Mouse (Mus musculus) liver (tissue): ENCODE measurements around the gene Rab2b.
A peak's percentile ranks its signal among the peaks of the same experiment; 100 is the strongest.
"Not testable (repeated sequence)": the region's sequence is repeated elsewhere in the genome, so short reads cannot be mapped to it uniquely, and the experiment has no call there.

ENCODE experiments used
- DNase-seq: peaks from one replicate; pipeline ENCODE4 v3.0.0-alpha.2; 2020; ENCODE audit warnings: mixed read lengths

Rab2b gene

GRCm38 (mm10) chr14:52278932-52279746 is at the start of gene Rab2b, which contains the start of gene Tox4:
Gene Rab2b (minus strand): TSS chr14:52279545.
Gene Tox4 (plus strand): TSS chr14:52279146.
- DNase-seq: peak; percentile 97

- no peak for DNase-seq
These were observed 48.8 kb upstream of the Rab2b start, which contains the start of gene Sall2 for GRCm38 (mm10) chr14:52327910-52328812. Gene Sall2 (minus strand): TSS chr14:52328762.

- no peak for DNase-seq
These were observed 48.1 kb upstream of the Rab2b start for GRCm38 (mm10) chr14:52327375-52327901.

GRCm38 (mm10) chr14:52325890-52326289 is 46.5 kb upstream of the Rab2b start:
- DNase-seq: no peak

GRCm38 (mm10) chr14:52319361-52319760 is 40.0 kb upstream of the Rab2b start:
- no peak for DNase-seq

GRCm38 (mm10) chr14:52316441-52317225 is 37.3 kb upstream of the Rab2b start:
- DNase-seq: no peak

- DNase-seq: peak; percentile 65
These were observed 36.6 kb upstream of the Rab2b start for GRCm38 (mm10) chr14:52315792-52316440.

GRCm38 (mm10) chr14:52315283-52315780 is 36.0 kb upstream of the Rab2b start:
- no peak for DNase-seq

GRCm38 (mm10) chr14:52314808-52315150 is 35.4 kb upstream of the Rab2b start:
- DNase-seq: no peak

- no peak for DNase-seq
These were observed 34.8 kb upstream of the Rab2b start for GRCm38 (mm10) chr14:52313931-52314807.

GRCm38 (mm10) chr14:52310906-52311305 is 31.6 kb upstream of the Rab2b start:
- DNase-seq: no peak

GRCm38 (mm10) chr14:52310343-52310742 is 31.0 kb upstream of the Rab2b start:
- peak; percentile 23 for DNase-seq

- DNase-seq: peak; percentile 50
These were observed 26.8 kb upstream of the Rab2b start for GRCm38 (mm10) chr14:52306100-52306499.

- peak; percentile 92 for DNase-seq
These were observed 25.4 kb upstream of the Rab2b start, which contains the start of gene Mettl3 for GRCm38 (mm10) chr14:52304644-52305271. Gene Mettl3 (minus strand): TSS chr14:52305128.

- not testable (repeated sequence) for DNase-seq
These were observed 24.2 kb upstream of the Rab2b start for GRCm38 (mm10) chr14:52303517-52303916.

- DNase-seq: no peak
These were observed 16.4 kb upstream of the Rab2b start for GRCm38 (mm10) chr14:52295558-52296264.

GRCm38 (mm10) chr14:52284191-52284590 is 4.8 kb upstream of the Rab2b start:
- DNase-seq: no peak

GRCm38 (mm10) chr14:52283629-52284028 is 4.3 kb upstream of the Rab2b start:
- DNase-seq: no peak

- peak; percentile 49 for DNase-seq
These were observed 389 bp upstream of the Rab2b start for GRCm38 (mm10) chr14:52279747-52280120.
